In the genomic region with DNA sequence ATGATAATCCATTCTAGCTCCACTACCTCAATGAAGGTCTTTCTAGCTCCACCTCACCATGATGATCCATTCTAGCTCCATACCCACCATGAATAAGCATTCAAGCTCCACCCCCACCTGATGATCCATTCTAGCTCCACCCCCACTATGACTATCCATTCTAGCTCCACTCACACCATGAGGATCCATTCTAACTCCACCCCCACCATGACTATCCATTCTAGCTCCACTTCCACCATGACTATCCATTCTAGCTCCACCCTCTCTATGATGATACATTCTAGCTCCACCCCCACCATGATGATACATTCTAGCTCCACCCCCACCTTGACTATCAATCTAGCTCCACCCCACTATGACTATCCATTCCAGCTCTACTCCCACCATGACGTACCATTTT, we compare ENCODE assay signal across 13 mouse cellular contexts. TPM values are rescaled to one million over a fixed set of nuclear protein-coding genes. Genes with fewer than 3 reads are reported as not detected.
DNase-seq lines count a peak whose midpoint lies in the region; ATAC-seq and TF ChIP-seq lines count a peak whose summit lies in the region.
"Had no signal": no experiment of that assay in that cellular context is flagged by ENCODE, and none has a peak within 500 bp of the region (broad histone marks: within the 10 kb centered on the region; RNA-seq: fewer than 3 reads in every experiment).

No protein-coding gene starts in this region.

- TF ChIP-seq CTCF in midbrain, postnatal 0 days (IDR thresholded peaks at IDR 0.05) = no peak

- H3K4me2 ChIP-seq in forebrain, embryonic 12.5 days = no peak overlapping the region
- H3K4me2 ChIP-seq in forebrain, embryonic 13.5 days = no peak overlapping the region
- H3K4me2 ChIP-seq in lung, embryonic 15.5 days = no peak overlapping the region
- H3K4me2 ChIP-seq in midbrain, postnatal 0 days (ENCODE audit: low read depth, low read length, poor library complexity, severe bottlenecking) = no peak overlapping the region

- intact Hi-C loops in left cerebral cortex, postnatal 25 days (cut with DNase I) = no loop called here

- WGBS in forebrain, embryonic 12.5 days = 84% methylated on average over 1 of the region's 1 CpGs
- WGBS in forebrain, embryonic 13.5 days = 81% methylated on average over 1 of the region's 1 CpGs
- 92% methylated on average over 1 of the region's 1 CpGs for WGBS in lung, embryonic 15.5 days
- WGBS in midbrain, postnatal 0 days = 95% methylated on average over 1 of the region's 1 CpGs

- no peaks in the 10 kb centered on the region for H3K36me3 ChIP-seq in forebrain, embryonic 12.5 days (replicated peaks)
- no peaks in the 10 kb centered on the region for H3K36me3 ChIP-seq in forebrain, embryonic 13.5 days (ENCODE audit: poor library complexity, severe bottlenecking)
- H3K36me3 ChIP-seq in lung, embryonic 15.5 days = no peaks in the 10 kb centered on the region
- H3K36me3 ChIP-seq in midbrain, postnatal 0 days (ENCODE audit: insufficient read depth, low read length) = no peaks in the 10 kb centered on the region

- ATAC-seq in forebrain, embryonic 12.5 days (ENCODE audit: low FRiP score) = peak; percentile 52; the same call in 1 of the 2 replicates
- no peak for ATAC-seq in forebrain, embryonic 13.5 days
- peak; percentile 55 for ATAC-seq in lung, embryonic 15.5 days (ENCODE audit: borderline replicate concordance, extremely low read depth, low FRiP score, low TSS enrichment)
- ATAC-seq in granulocyte monocyte progenitor cell, adult 5-6 weeks (replicated peaks; ENCODE audit: poor library complexity, severe bottlenecking) = peak; percentile 45
- ATAC-seq in midbrain, postnatal 0 days (ENCODE audit: low FRiP score) = peak; percentile 57; the same call in 1 of the 2 replicates
- ATAC-seq: forebrain, embryonic 14.5 days; hindbrain, embryonic 16.5 days had no signal

- no peaks in the 10 kb centered on the region for H3K9me3 ChIP-seq in forebrain, embryonic 12.5 days
- no peaks in the 10 kb centered on the region for H3K9me3 ChIP-seq in forebrain, embryonic 13.5 days (replicated peaks)
- no peaks in the 10 kb centered on the region for H3K9me3 ChIP-seq in lung, embryonic 15.5 days
- H3K9me3 ChIP-seq in midbrain, postnatal 0 days (ENCODE audit: low read length) = no peaks in the 10 kb centered on the region

- DNase-seq in lung, adult 18-20 months = no peak
- no peak for DNase-seq in midbrain, postnatal 0 days (ENCODE audit: low spot score)
- DNase-seq in left cerebral cortex, postnatal 25 days (ENCODE audit: low spot score in 2 of 2) = no peak
- DNase-seq in right cerebral cortex, postnatal 25 days = no peak
- DNase-seq: B cell, adult 2 months; cerebellum, postnatal 14 days had no signal

- H3K4me3 ChIP-seq in forebrain, embryonic 12.5 days (replicated peaks) = no peak overlapping the region
- H3K4me3 ChIP-seq in forebrain, embryonic 13.5 days = no peak overlapping the region
- no peak overlapping the region for H3K4me3 ChIP-seq in lung, embryonic 15.5 days
- H3K4me3 ChIP-seq in midbrain, postnatal 0 days (ENCODE audit: low read depth, low read length) = no peak overlapping the region
- H3K4me3 ChIP-seq: myocyte had no signal

- no peak overlapping the region for H3K27ac ChIP-seq in forebrain, embryonic 12.5 days
- no peak overlapping the region for H3K27ac ChIP-seq in forebrain, embryonic 13.5 days
- H3K27ac ChIP-seq in lung, embryonic 15.5 days = no peak overlapping the region
- H3K27ac ChIP-seq in midbrain, postnatal 0 days (ENCODE audit: low read depth, low read length) = no peak overlapping the region

- H3K9ac ChIP-seq in forebrain, embryonic 12.5 days = no peak overlapping the region
- no peak overlapping the region for H3K9ac ChIP-seq in forebrain, embryonic 13.5 days
- no peak overlapping the region for H3K9ac ChIP-seq in lung, embryonic 15.5 days
- no peak overlapping the region for H3K9ac ChIP-seq in midbrain, postnatal 0 days (replicated peaks; ENCODE audit: low read length, poor library complexity, severe bottlenecking)

- peaks cover 11% of the 10 kb centered on the region; the same call in 1 of the 2 replicates for H3K4me1 ChIP-seq in forebrain, embryonic 12.5 days
- peaks cover 21% of the 10 kb centered on the region for H3K4me1 ChIP-seq in forebrain, embryonic 13.5 days
- H3K4me1 ChIP-seq in lung, embryonic 15.5 days = peaks cover 13% of the 10 kb centered on the region
- no peaks in the 10 kb centered on the region for H3K4me1 ChIP-seq in midbrain, postnatal 0 days (ENCODE audit: insufficient read depth, low read length)

- no peaks in the 10 kb centered on the region for H3K27me3 ChIP-seq in forebrain, embryonic 12.5 days
- no peaks in the 10 kb centered on the region for H3K27me3 ChIP-seq in forebrain, embryonic 13.5 days
- no peaks in the 10 kb centered on the region for H3K27me3 ChIP-seq in lung, embryonic 15.5 days
- no peaks in the 10 kb centered on the region for H3K27me3 ChIP-seq in midbrain, postnatal 0 days (ENCODE audit: insufficient read depth, low read length)

RNA-seq across cellular contexts. Expression of a gene that starts 3.6 kb away (rescaled TPM):
- polyA plus RNA-seq in forebrain, embryonic 12.5 days (2016; fragmentation: Nextera tagmentation; extraction: Ambion mirVana) = 0.29 and 0.81 TPM in 2 replicates
- polyA plus RNA-seq in forebrain, embryonic 13.5 days (2015; fragmentation: Nextera tagmentation; extraction: Ambion mirVana) = 0.68 and 0.97 TPM in 2 replicates
- polyA plus RNA-seq in lung, embryonic 15.5 days (2015; fragmentation: Nextera tagmentation; extraction: Ambion mirVana) = 0.17 and 0.21 TPM in 2 replicates
- 7.5 and 8.4 TPM in 2 replicates for total RNA-seq in granulocyte monocyte progenitor cell, adult 5-6 weeks (2014; fragmentation: Nextera tagmentation)
- 3.8 and 4.7 TPM in 2 replicates for total RNA-seq in granulocyte monocyte progenitor cell, adult 5-6 weeks (2017)
- 31.6 and 36.3 TPM in 2 replicates for total RNA-seq in midbrain, postnatal 0 days (2014; rRNA removed)
- polyA plus RNA-seq in midbrain, postnatal 0 days (2015; fragmentation: Nextera tagmentation; extraction: Ambion mirVana) = 2.0 and 2.6 TPM in 2 replicates
- 10 to 100 TPM; 43.7 to 49.4 TPM for total RNA-seq in left cerebral cortex, postnatal 25 days (2021)
